Mouse (Mus musculus): ENCODE measurements around the gene Ccdc12. TPM values are rescaled to one million over a fixed set of nuclear protein-coding genes. Genes with fewer than 3 reads are reported as not detected.
A peak's percentile ranks its signal among the peaks of the same experiment; 100 is the strongest.

Gene Ccdc12
- polyA plus RNA-seq, 1 experiment from 2014 or later, result 123 TPM

- peaks cover 54% of the 10 kb centered on the region for H3K27me3 ChIP-seq
- 29% methylated on average over 13 of the region's 13 CpGs for WGBS
- H3K36me3 ChIP-seq, result no peaks in the 10 kb centered on the region
- ATAC-seq (ENCODE audit: insufficient number of reproducible peaks, insufficient read depth, low FRiP score, low TSS enrichment, low read depth), result no peak
- peaks cover 34% of the 10 kb centered on the region for H3K4me1 ChIP-seq
- no peaks in the 10 kb centered on the region for H3K9me3 ChIP-seq
- peak overlapping the region; percentile 23 for H3K27ac ChIP-seq
- H3K9ac ChIP-seq, result no peak overlapping the region
- H3K4me2 ChIP-seq, result peak overlapping the region; percentile 99
- H3K4me3 ChIP-seq, result peak overlapping the region; percentile 64
Observed at GRCm38 (mm10) chr9:110651931-110652722, 4.2 kb upstream of the Ccdc12 start.

DNA sequence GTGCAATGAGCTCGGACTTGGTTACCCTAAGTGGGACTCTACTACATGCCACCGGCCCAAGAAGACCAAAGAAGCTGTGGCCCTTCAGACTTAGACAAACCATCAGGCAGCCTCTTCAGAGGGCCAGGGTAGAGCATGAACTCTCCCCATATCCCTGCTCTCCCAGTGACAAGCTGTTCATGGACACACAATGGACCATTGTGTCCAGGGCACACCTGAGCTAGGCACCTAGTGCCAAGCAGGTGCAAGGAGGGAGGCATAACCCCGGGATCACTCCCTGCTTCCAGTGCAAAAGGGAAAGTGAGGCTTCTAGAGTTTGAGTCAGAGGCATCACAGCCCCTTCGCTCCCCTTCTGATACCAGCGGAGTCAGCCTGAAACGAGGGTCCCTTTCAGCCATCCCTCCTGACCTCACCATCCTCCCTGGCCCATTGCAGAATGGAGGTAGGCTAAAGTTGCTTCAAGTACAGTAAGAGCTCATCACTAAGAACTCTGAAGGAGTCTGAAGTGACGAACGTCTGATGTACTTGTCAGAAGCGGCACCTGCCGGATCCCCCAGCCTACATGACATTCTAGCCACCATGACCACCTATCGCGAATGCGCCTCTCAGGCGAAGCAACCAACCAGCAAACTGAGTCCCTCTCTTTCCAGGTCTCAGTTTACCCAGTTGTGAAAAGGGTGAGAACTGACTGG, 3.2 kb upstream of the Ccdc12 start:
- peak overlapping the region; percentile 64 for H3K4me3 ChIP-seq

GRCm38 (mm10) chr9:110653655-110654461, 2.4 kb upstream of the Ccdc12 start, which contains the start of gene Nbeal2:
Nbeal2 (minus strand) TSS chr9:110654161.
- Histone ChIP-seq H3K9ac (peak within 1 kb of the TSS; percentile 72), H3K4me1 (peaks cover 42% of the 10 kb centered on the region), H3K27ac (no peak within 1 kb of the TSS), H3K4me3 (peak within 1 kb of the TSS; percentile 64), H3K9me3 (no peaks in the 10 kb centered on the region), H3K4me2 (peak within 1 kb of the TSS; percentile 99), H3K27me3 (peaks cover 54% of the 10 kb centered on the region), H3K36me3 (peaks cover 2% of the 10 kb centered on the region; the same call in 1 of the 2 replicates)
- WGBS, result under 1% methylated on average over 75 of the region's 75 CpGs
- ATAC-seq (ENCODE audit: insufficient number of reproducible peaks, insufficient read depth, low FRiP score, low TSS enrichment, low read depth), result peak; percentile 78

More for the DNA sequence above, 3.2 kb upstream of the Ccdc12 start:
- H3K9me3 ChIP-seq, result no peaks in the 10 kb centered on the region
- ATAC-seq (ENCODE audit: insufficient number of reproducible peaks, insufficient read depth, low FRiP score, low TSS enrichment, low read depth), result no peak
- peak overlapping the region; percentile 72 for H3K9ac ChIP-seq
- 18% methylated on average over 14 of the region's 14 CpGs for WGBS
- peak overlapping the region; percentile 99 for H3K4me2 ChIP-seq
- H3K36me3 ChIP-seq, result no peaks in the 10 kb centered on the region
- H3K27ac ChIP-seq, result no peak overlapping the region
- peaks cover 42% of the 10 kb centered on the region for H3K4me1 ChIP-seq
- peaks cover 54% of the 10 kb centered on the region for H3K27me3 ChIP-seq

- peaks cover 54% of the 10 kb centered on the region for H3K27me3 ChIP-seq
Observed at GRCm38 (mm10) chr9:110654726-110655650, 1.3 kb upstream of the Ccdc12 start.

DNA sequence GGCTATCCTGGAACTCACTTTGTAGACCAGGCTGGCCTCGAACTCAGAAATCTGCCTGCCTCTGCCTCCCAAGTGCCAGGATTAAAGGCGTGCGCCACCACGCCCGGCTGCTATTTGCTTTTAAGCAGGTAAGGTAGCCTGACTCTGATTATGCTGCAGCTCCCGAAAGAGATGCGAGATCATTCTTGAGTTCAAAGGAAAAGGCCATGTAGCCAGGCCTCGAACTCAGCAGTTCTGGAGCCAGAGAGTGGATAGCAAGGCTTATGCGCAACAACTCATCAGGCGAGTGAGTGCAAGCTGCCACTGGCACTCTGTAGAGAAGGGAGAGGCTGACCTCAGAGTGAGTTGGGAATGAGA, 674 bp upstream of the Ccdc12 start:
- ATAC-seq (ENCODE audit: insufficient number of reproducible peaks, insufficient read depth, low FRiP score, low TSS enrichment, low read depth), result no peak
- Histone ChIP-seq H3K4me1 (peaks cover 42% of the 10 kb centered on the region), H3K9ac (peak overlapping the region; percentile 54), H3K4me3 (peak overlapping the region; percentile 70), H3K36me3 (peaks cover 7% of the 10 kb centered on the region; the same call in 1 of the 2 replicates), H3K9me3 (no peaks in the 10 kb centered on the region), H3K27me3 (peaks cover 48% of the 10 kb centered on the region), H3K27ac (peak overlapping the region; percentile 60; the same call in 1 of the 2 replicates), H3K4me2 (peak overlapping the region; percentile 73)
- 83% methylated on average over 10 of the region's 10 CpGs for WGBS

More at GRCm38 (mm10) chr9:110654726-110655650, 1.3 kb upstream of the Ccdc12 start:
- Histone ChIP-seq H3K9ac (no peak overlapping the region), H3K9me3 (no peaks in the 10 kb centered on the region), H3K4me1 (peaks cover 42% of the 10 kb centered on the region), H3K4me3 (peak overlapping the region; percentile 64), H3K36me3 (peaks cover 7% of the 10 kb centered on the region; the same call in 1 of the 2 replicates), H3K4me2 (peak overlapping the region; percentile 99), H3K27ac (no peak overlapping the region)
- 81% methylated on average over 19 of the region's 19 CpGs for WGBS
- ATAC-seq (ENCODE audit: insufficient number of reproducible peaks, insufficient read depth, low FRiP score, low TSS enrichment, low read depth), result no peak

- no peak for ATAC-seq (ENCODE audit: insufficient number of reproducible peaks, insufficient read depth, low FRiP score, low TSS enrichment, low read depth)
- H3K9me3 ChIP-seq, result no peaks in the 10 kb centered on the region
- H3K4me3 ChIP-seq, result peak overlapping the region; percentile 70
- WGBS, result 82% methylated on average over 13 of the region's 13 CpGs
- peak overlapping the region; percentile 79 for H3K9ac ChIP-seq
- peaks cover 36% of the 10 kb centered on the region for H3K4me1 ChIP-seq
- peak overlapping the region; percentile 73 for H3K4me2 ChIP-seq
- H3K36me3 ChIP-seq, result peaks cover 7% of the 10 kb centered on the region; the same call in 1 of the 2 replicates
- no peak overlapping the region for H3K27ac ChIP-seq
- H3K27me3 ChIP-seq, result peaks cover 28% of the 10 kb centered on the region
Observed at GRCm38 (mm10) chr9:110657474-110658078, 1.3 kb downstream of the Ccdc12 start.

GRCm38 (mm10) chr9:110659521-110659920, 3.2 kb downstream of the Ccdc12 start:
- 92% methylated on average over 12 of the region's 12 CpGs for WGBS

DNA sequence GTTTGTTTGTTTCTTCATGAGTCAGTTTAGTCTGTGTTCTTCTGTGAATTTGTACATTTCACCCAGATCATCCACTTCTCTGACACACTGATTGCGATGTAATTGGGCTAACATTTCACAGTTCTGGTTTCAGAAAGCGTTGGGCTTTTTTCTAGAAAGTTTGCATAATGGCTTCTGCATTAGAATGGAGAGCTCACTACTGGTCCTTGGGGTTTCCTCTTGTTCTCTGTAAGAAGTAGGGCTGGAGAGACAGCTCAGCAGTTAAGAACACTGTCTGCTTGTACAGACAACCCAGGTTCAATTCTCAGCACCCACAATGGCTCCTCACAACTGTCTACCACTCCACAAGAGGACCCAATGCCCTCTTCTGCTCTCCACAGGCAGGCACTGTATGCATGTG, 3.9 kb downstream of the Ccdc12 start:
- Histone ChIP-seq H3K4me2 (no peak overlapping the region), H3K9me3 (no peaks in the 10 kb centered on the region), H3K4me3 (no peak overlapping the region), H3K27me3 (0 out of 2 replicates have a peak, but pooled peaks cover 2% of the 10 kb centered on the region), H3K27ac (no peak overlapping the region), H3K4me1 (peaks cover 14% of the 10 kb centered on the region), H3K9ac (no peak overlapping the region), H3K36me3 (peaks cover 7% of the 10 kb centered on the region; the same call in 1 of the 2 replicates)
- whole genome bisulfite sequencing, result 83% methylated on average over 2 of the region's 2 CpGs
- no peak for ATAC-seq (ENCODE audit: insufficient number of reproducible peaks, insufficient read depth, low FRiP score, low TSS enrichment, low read depth)

More at GRCm38 (mm10) chr9:110659521-110659920, 3.2 kb downstream of the Ccdc12 start:
- H3K36me3 ChIP-seq, result peaks cover 7% of the 10 kb centered on the region; the same call in 1 of the 2 replicates
- no peak overlapping the region for H3K27ac ChIP-seq
- no peak overlapping the region for H3K4me2 ChIP-seq
- peaks cover 17% of the 10 kb centered on the region for H3K4me1 ChIP-seq
- no peak overlapping the region for H3K9ac ChIP-seq
- ATAC-seq (ENCODE audit: insufficient number of reproducible peaks, insufficient read depth, low FRiP score, low TSS enrichment, low read depth), result no peak
- no peak overlapping the region for H3K4me3 ChIP-seq
- H3K27me3 ChIP-seq, result peaks cover 9% of the 10 kb centered on the region
- H3K9me3 ChIP-seq, result no peaks in the 10 kb centered on the region

- WGBS, result 87% methylated on average over 7 of the region's 7 CpGs
- no peaks in the 10 kb centered on the region for H3K9me3 ChIP-seq
Observed at GRCm38 (mm10) chr9:110660856-110661612, 4.7 kb downstream of the Ccdc12 start.

More at GRCm38 (mm10) chr9:110660856-110661612, 4.7 kb downstream of the Ccdc12 start:
- Histone ChIP-seq H3K36me3 (peaks cover 7% of the 10 kb centered on the region; the same call in 1 of the 2 replicates), H3K4me1 (peaks cover 15% of the 10 kb centered on the region), H3K27ac (no peak overlapping the region), H3K4me2 (no peak overlapping the region), H3K9ac (no peak overlapping the region), H3K27me3 (no peaks in the 10 kb centered on the region), H3K4me3 (no peak overlapping the region)
- no peak for ATAC-seq (ENCODE audit: insufficient number of reproducible peaks, insufficient read depth, low FRiP score, low TSS enrichment, low read depth)

Data from embryonic facial prominence, embryonic 13.5 days (tissue).